Mouse (Mus musculus) MEL (cell line): ENCODE measurements around the gene Col10a1.

Experiments used
- BHLHE40 ChIP-seq: IDR thresholded peaks from 2 replicates; pipeline ENCODE4 v1.6.1; 2012; ENCODE audit warnings: low read depth, mild to moderate bottlenecking, inconsistent platforms, low read length, improper control_type of control experiment, borderline replicate concordance
- CTCF ChIP-seq, 3 experiments: IDR thresholded peaks in 2 of 3; conservative IDR thresholded peaks in 1 of 3; 2 replicates each; pipeline ENCODE4 v1.5.1; 2011 to 2012; ENCODE audit warnings: low read length in 3 of 3, low read depth in 2 of 3, mild to moderate bottlenecking in 2 of 3, improper control_type of control experiment in 1 of 3, inconsistent platforms in 1 of 3, mixed read lengths in 1 of 3, moderate library complexity in 1 of 3; ENCODE audit not compliant: control insufficient read depth in 1 of 3, insufficient read depth in 1 of 3, poor library complexity in 1 of 3, severe bottlenecking in 1 of 3
- MEF2A ChIP-seq: IDR thresholded peaks from 2 replicates; pipeline ENCODE4 v1.6.1; 2014; ENCODE audit warnings: low read depth, mild to moderate bottlenecking, inconsistent platforms, low read length, improper control_type of control experiment; ENCODE audit not compliant: poor library complexity, insufficient replicate concordance, severe bottlenecking; ENCODE audit errors: extremely low read depth
- MYB ChIP-seq: IDR thresholded peaks from 2 replicates; pipeline ENCODE4 v1.6.1; 2011; ENCODE audit warnings: mild to moderate bottlenecking, low read depth, low read length, improper control_type of control experiment
- NELFE ChIP-seq: IDR thresholded peaks from 2 replicates; pipeline ENCODE4 v1.6.1; 2011; ENCODE audit warnings: low read depth, low read length, improper control_type of control experiment
- SIN3A ChIP-seq: IDR thresholded peaks from 2 replicates; pipeline ENCODE4 v1.6.1; 2012; ENCODE audit warnings: low read length, improper control_type of control experiment, inconsistent platforms
- ZNF384 ChIP-seq: IDR thresholded peaks from 2 replicates; pipeline ENCODE4 v1.6.1; 2012; ENCODE audit warnings: low read depth, mild to moderate bottlenecking, inconsistent platforms, low read length, improper control_type of control experiment

- TF ChIP-seq CTCF (IDR thresholded peaks at IDR 0.05 in 2 of 3, conservative IDR thresholded peaks at IDR 0.05 in 1 of 3; ENCODE audit: control insufficient read depth in 1 of 3, insufficient read depth in 1 of 3, low read depth in 2 of 3, low read length in 3 of 3, poor library complexity in 1 of 3, severe bottlenecking in 1 of 3) (no peak), SIN3A (no peak), MYB (no peak), NELFE (no peak), ZNF384 (no peak), MEF2A (no peak), BHLHE40 (no peak)
Observed at GRCm38 (mm10) chr10:34385636-34386035, 4.1 kb upstream of the Col10a1 start.
